Mouse (Mus musculus) neural tube, embryonic 14.5 days (tissue): ENCODE results near the gene Smad6. TPM values are rescaled to one million over a fixed set of nuclear protein-coding genes. Genes with fewer than 3 reads are reported as not detected.

Source experiments
- ATAC-seq: fragments of 200-750 bp; cut with Nextera tagmentation; 2 replicates; pipeline ENCODE4 v1.8.0; 2017; ENCODE audit warnings: low read depth, mild to moderate bottlenecking, moderate TSS enrichment, moderate library complexity
- H3K27ac ChIP-seq: fragments of 300-500 bp; sonication (generic); 2 replicates; pipeline ENCODE4 v1.5.1; 2014; ENCODE audit warnings: low read depth, mild to moderate bottlenecking, control low read depth, low read length, moderate library complexity, mixed read lengths
- H3K27me3 ChIP-seq: fragments of 300-500 bp; sonication (generic); 2 replicates; pipeline ENCODE4 v1.6.1; 2014; ENCODE audit warnings: low read length; ENCODE audit not compliant: control insufficient read depth, insufficient read depth
- H3K36me3 ChIP-seq: fragments of 300-500 bp; sonication (generic); 2 replicates; pipeline ENCODE4 v1.6.1; 2014; ENCODE audit warnings: low read length, mixed read lengths; ENCODE audit not compliant: control insufficient read depth, insufficient read depth
- H3K4me1 ChIP-seq: fragments of 300-500 bp; sonication (generic); 2 replicates; pipeline ENCODE4 v1.6.1; 2014; ENCODE audit warnings: low read length; ENCODE audit not compliant: control insufficient read depth, insufficient read depth
- H3K4me2 ChIP-seq: fragments of 300-500 bp; sonication (generic); 2 replicates; pipeline ENCODE4 v1.6.1; 2014; ENCODE audit warnings: mild to moderate bottlenecking, low read depth, low read length, control low read depth
- H3K4me3 ChIP-seq: fragments of 300-500 bp; sonication (generic); 2 replicates; pipeline ENCODE4 v1.5.1; 2014; ENCODE audit warnings: low read depth, low read length, control low read depth, mixed read lengths
- H3K9ac ChIP-seq: fragments of 300-500 bp; sonication (generic); replicated peaks from 2 replicates; pipeline ENCODE4 v1.6.1; 2014; ENCODE audit warnings: low read depth, mild to moderate bottlenecking, control low read depth, low read length, mixed read lengths
- H3K9me3 ChIP-seq: fragments of 300-500 bp; sonication (generic); 2 replicates; pipeline ENCODE4 v1.6.1; 2016; ENCODE audit warnings: low read length; ENCODE audit not compliant: control insufficient read depth
- WGBS: fragments of 180-500 bp; shearing (Covaris S2); extraction: QIAGEN DNeasy Blood & Tissue Kit; methylation state at CpG from one replicate; pipeline ENCODE4 v1.1.7; 2014; 5-methylcytosine and 5-hydroxymethylcytosine counted together
- polyA plus RNA-seq: library from polyadenylated mRNA; unstranded; fragments of >200 nt; fragmentation: Nextera tagmentation; extraction: Ambion mirVana; gene quantifications from 2 replicates; pipeline ENCODE4 v1.2.1, GENCODE M21; 2014

Smad6 gene
- polyA plus RNA-seq, 1 experiment from 2014 or later: 1.0 TPM

GRCm38 (mm10) chr9:64017861-64018793 is 3.7 kb downstream of the Smad6 start:
- Histone ChIP-seq H3K9ac (no peak overlapping the region), H3K27me3 (peaks cover 3% of the 10 kb centered on the region; the same call in 1 of the 2 replicates), H3K36me3 (no peaks in the 10 kb centered on the region), H3K9me3 (no peaks in the 10 kb centered on the region), H3K4me1 (peaks cover 24% of the 10 kb centered on the region), H3K27ac (no peak overlapping the region), H3K4me3 (peak overlapping the region; percentile 54), H3K4me2 (peak overlapping the region; percentile 90)
- 3% methylated on average over 23 of the region's 23 CpGs for WGBS
- no peak for ATAC-seq

GRCm38 (mm10) chr9:64016648-64017400 is 5.0 kb downstream of the Smad6 start:
- Histone ChIP-seq H3K27ac (no peak overlapping the region), H3K4me2 (peak overlapping the region; percentile 90), H3K9ac (peak overlapping the region; percentile 0; the same call in 1 of the 2 replicates), H3K36me3 (no peaks in the 10 kb centered on the region), H3K4me3 (peak overlapping the region; percentile 54), H3K4me1 (peaks cover 24% of the 10 kb centered on the region), H3K9me3 (no peaks in the 10 kb centered on the region), H3K27me3 (peaks cover 3% of the 10 kb centered on the region; the same call in 1 of the 2 replicates)
- WGBS: 6% methylated on average over 25 of the region's 25 CpGs
- ATAC-seq: 0 out of 2 replicates have a peak, but pooled peaks have one; percentile 44

DNA sequence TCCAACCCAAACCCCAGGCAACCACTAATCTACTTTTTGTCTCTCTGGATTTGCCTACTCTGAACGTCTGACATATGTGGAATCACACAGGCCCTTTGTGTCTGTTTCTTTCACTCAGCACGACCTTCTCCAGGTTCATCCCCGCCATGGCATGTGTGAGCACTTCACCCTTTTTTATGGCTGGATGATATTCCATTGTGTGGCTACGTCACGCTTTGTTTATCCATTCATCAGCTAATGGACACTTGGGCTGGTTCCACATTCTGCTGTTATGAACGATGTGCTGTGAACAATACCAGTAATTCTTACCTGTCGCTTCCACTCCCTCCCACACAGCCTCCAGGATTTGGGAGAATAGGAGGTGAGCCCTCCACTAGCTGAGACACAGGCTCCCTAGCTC is 5.8 kb downstream of the Smad6 start:
- Histone ChIP-seq H3K4me1 (peaks cover 20% of the 10 kb centered on the region), H3K9me3 (no peaks in the 10 kb centered on the region), H3K36me3 (no peaks in the 10 kb centered on the region), H3K4me3 (no peak overlapping the region), H3K9ac (no peak overlapping the region), H3K27ac (no peak overlapping the region), H3K4me2 (peak overlapping the region; percentile 90), H3K27me3 (peaks cover 3% of the 10 kb centered on the region; the same call in 1 of the 2 replicates)
- 29% methylated on average over 7 of the region's 7 CpGs for WGBS
- ATAC-seq: no peak

DNA sequence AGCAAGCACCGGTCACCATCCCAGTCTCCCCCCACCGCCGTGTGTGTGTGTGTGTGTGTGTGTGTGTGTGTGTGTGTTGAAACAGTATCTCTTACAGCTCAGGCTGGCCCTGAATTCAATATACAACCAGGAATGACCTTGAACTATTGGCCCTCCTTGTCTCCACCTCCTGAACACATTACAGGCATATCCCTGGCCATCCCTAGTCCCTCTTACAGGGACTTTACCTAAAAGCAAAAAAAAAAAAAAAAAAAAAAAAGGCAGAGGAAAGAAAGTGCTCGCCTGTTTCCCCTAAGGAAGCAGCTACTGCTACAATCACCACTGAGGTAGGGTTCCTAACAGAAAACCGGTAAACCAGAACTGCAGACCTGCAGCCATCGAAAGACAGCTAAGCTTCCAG is 7.1 kb downstream of the Smad6 start:
- WGBS: 66% methylated on average over 6 of the region's 6 CpGs
- Histone ChIP-seq H3K4me3 (no peak overlapping the region), H3K27me3 (no peaks in the 10 kb centered on the region), H3K4me1 (peaks cover 14% of the 10 kb centered on the region), H3K9ac (no peak overlapping the region), H3K36me3 (no peaks in the 10 kb centered on the region), H3K9me3 (no peaks in the 10 kb centered on the region), H3K4me2 (no peak overlapping the region), H3K27ac (no peak overlapping the region)
- no peak for ATAC-seq

- Histone ChIP-seq H3K4me3 (no peak overlapping the region), H3K9me3 (no peaks in the 10 kb centered on the region), H3K27ac (no peak overlapping the region), H3K4me2 (no peak overlapping the region), H3K4me1 (peaks cover 3% of the 10 kb centered on the region; the same call in 1 of the 2 replicates), H3K36me3 (no peaks in the 10 kb centered on the region; the same call in 1 of the 2 replicates), H3K9ac (no peak overlapping the region), H3K27me3 (no peaks in the 10 kb centered on the region)
- no peak for ATAC-seq
- WGBS: 96% methylated on average over 1 of the region's 1 CpGs
Observed at GRCm38 (mm10) chr9:64011356-64011755, 10.5 kb downstream of the Smad6 start.

DNA sequence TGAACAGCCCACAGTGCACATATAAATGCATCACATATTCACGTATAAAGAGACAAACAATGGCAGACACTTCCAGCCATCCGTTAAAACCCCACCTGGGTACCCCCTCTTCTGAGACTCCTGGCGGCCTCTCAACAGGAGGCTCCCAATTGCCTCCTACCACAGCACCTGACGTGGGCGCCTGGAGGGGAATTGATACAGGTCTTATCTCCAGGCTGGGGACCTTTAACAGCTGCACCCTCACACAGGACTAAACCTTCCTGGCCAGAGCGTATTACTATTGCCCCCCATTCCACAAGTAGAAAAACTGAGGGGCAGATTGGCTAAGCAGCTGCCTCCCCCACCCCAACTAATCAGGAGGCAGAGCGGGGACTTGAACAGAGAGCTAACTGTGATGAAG is 18.9 kb downstream of the Smad6 start:
- Histone ChIP-seq H3K36me3 (no peaks in the 10 kb centered on the region), H3K9ac (no peak overlapping the region), H3K4me2 (no peak overlapping the region), H3K4me3 (no peak overlapping the region), H3K4me1 (no peaks in the 10 kb centered on the region), H3K27ac (no peak overlapping the region), H3K9me3 (no peaks in the 10 kb centered on the region), H3K27me3 (no peaks in the 10 kb centered on the region)
- no peak for ATAC-seq
- WGBS: 81% methylated on average over 7 of the region's 7 CpGs

DNA sequence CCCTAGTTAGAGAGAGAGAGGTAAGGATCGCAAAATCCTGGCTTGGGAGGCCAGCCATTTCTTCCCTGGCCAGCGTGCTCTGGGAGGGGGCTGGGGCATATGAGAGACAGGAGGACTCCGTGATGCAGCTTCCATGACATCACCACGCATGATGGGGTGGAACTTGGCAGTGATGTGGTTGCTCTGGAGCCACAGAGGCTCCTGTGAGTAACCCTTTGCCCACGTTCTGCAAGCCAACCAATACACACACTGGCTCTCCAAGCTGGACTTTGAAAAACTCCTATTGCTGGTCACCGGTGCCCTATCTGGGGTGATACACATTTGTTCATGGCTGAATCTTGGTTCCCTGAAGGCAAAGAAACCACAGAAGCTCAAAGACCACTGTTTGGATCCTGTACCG is 20.8 kb downstream of the Smad6 start:
- no peaks in the 10 kb centered on the region for H3K27me3 ChIP-seq
- WGBS: 84% methylated on average over 7 of the region's 7 CpGs
- ATAC-seq: no peak

DNA sequence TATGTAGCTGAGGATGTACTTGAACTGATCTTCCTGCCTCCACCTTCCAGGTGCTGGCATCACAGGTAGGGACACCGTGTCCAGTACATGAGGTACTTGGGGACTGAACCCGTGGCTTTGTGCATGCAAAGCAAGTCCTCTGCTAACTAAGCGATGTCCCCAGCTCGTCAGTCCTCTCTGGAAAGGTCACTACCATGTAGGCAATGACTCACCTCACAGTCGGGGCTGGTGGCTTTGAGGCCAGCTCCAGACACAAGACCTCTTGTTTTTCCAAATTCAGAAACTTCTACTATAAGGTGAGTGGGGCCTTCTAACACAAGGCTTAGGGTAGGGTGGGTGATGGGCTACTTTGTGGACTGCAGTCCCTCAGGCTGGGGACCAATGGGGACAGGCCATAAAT is 21.8 kb downstream of the Smad6 start:
- H3K4me2 ChIP-seq: no peak overlapping the region
- H3K4me1 ChIP-seq: no peaks in the 10 kb centered on the region
- ATAC-seq: no peak
- no peak overlapping the region for H3K9ac ChIP-seq
- H3K9me3 ChIP-seq: no peaks in the 10 kb centered on the region
- 89% methylated on average over 5 of the region's 5 CpGs for WGBS
- no peaks in the 10 kb centered on the region for H3K27me3 ChIP-seq
- H3K36me3 ChIP-seq: no peaks in the 10 kb centered on the region
- H3K27ac ChIP-seq: no peak overlapping the region
- no peak overlapping the region for H3K4me3 ChIP-seq

More for the DNA sequence above, 20.8 kb downstream of the Smad6 start:
- Histone ChIP-seq H3K9me3 (no peaks in the 10 kb centered on the region), H3K4me3 (no peak overlapping the region), H3K36me3 (no peaks in the 10 kb centered on the region), H3K4me2 (no peak overlapping the region), H3K9ac (no peak overlapping the region), H3K27ac (no peak overlapping the region), H3K4me1 (no peaks in the 10 kb centered on the region)

DNA sequence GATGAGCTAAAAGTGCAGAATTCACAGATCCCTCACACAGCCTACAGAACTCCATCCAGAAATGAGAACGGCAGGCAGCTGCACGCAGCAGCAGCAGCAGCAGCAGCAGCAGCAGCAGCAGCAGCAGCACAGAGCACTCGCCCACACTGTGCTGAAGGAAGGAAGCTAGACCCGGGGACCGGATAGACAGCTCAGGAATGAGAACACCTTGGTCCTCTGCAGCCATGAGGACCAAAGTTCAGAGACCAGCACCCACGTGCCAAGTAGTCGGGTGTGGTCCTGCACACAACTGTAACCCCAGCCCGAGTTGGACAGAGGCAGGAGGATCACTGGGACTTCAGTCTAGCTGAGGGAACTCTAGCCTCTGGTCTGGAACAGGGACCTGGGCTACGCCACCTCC is 22.7 kb downstream of the Smad6 start:
- no peak overlapping the region for H3K4me3 ChIP-seq
- no peak overlapping the region for H3K27ac ChIP-seq
- H3K4me1 ChIP-seq: no peaks in the 10 kb centered on the region
- H3K9me3 ChIP-seq: no peaks in the 10 kb centered on the region
- no peak overlapping the region for H3K9ac ChIP-seq
- no peak for ATAC-seq
- no peaks in the 10 kb centered on the region for H3K27me3 ChIP-seq
- no peaks in the 10 kb centered on the region for H3K36me3 ChIP-seq
- WGBS: 90% methylated on average over 9 of the region's 9 CpGs
- H3K4me2 ChIP-seq: no peak overlapping the region
